Mouse (Mus musculus) embryonic facial prominence, embryonic 15.5 days (tissue): ENCODE measurements around the gene Tmem121. TPM values are rescaled to one million over a fixed set of nuclear protein-coding genes. Genes with fewer than 3 reads are reported as not detected.
A peak's percentile ranks its signal among the peaks of the same experiment; 100 is the strongest.
"Not testable (repeated sequence)": the region's sequence is repeated elsewhere in the genome, so short reads cannot be mapped to it uniquely, and the experiment has no call there.

ENCODE experiments used
- ATAC-seq: fragments of 200-750 bp; cut with Nextera tagmentation; 2 replicates; pipeline ENCODE4 v1.8.0; 2017; ENCODE audit warnings: low read depth, moderate TSS enrichment; ENCODE audit not compliant: insufficient number of reproducible peaks, low FRiP score, low TSS enrichment
- H3K27ac ChIP-seq: fragments of 300-500 bp; sonication (generic); replicated peaks from 2 replicates; pipeline ENCODE4 v1.5.1; 2015; ENCODE audit warnings: mild to moderate bottlenecking, inconsistent platforms
- H3K27me3 ChIP-seq: fragments of 300-500 bp; sonication (generic); 2 replicates; pipeline ENCODE4 v1.6.1; 2015; ENCODE audit warnings: inconsistent platforms
- H3K36me3 ChIP-seq: fragments of 300-500 bp; sonication (generic); 2 replicates; pipeline ENCODE4 v1.6.1; 2015; ENCODE audit warnings: mild to moderate bottlenecking, inconsistent platforms
- H3K4me1 ChIP-seq: fragments of 300-500 bp; sonication (generic); 2 replicates; pipeline ENCODE4 v1.6.1; 2015; ENCODE audit warnings: inconsistent platforms
- H3K4me2 ChIP-seq: fragments of 300-500 bp; sonication (generic); replicated peaks from 2 replicates; pipeline ENCODE4 v1.6.1; 2015; ENCODE audit warnings: mild to moderate bottlenecking, inconsistent platforms
- H3K4me3 ChIP-seq: fragments of 300-500 bp; sonication (generic); replicated peaks from 2 replicates; pipeline ENCODE4 v1.5.1; 2015; ENCODE audit warnings: mild to moderate bottlenecking, inconsistent platforms
- H3K9ac ChIP-seq: fragments of 300-500 bp; sonication (generic); 2 replicates; pipeline ENCODE4 v1.6.1; 2015; ENCODE audit warnings: inconsistent platforms
- H3K9me3 ChIP-seq: fragments of 300-500 bp; sonication (generic); replicated peaks from 2 replicates; pipeline ENCODE4 v1.6.1; 2016; ENCODE audit warnings: inconsistent platforms
- WGBS: fragments of 180-500 bp; shearing (Covaris S2); methylation state at CpG from one replicate; pipeline ENCODE4 v1.1.7; 2015; 5-methylcytosine and 5-hydroxymethylcytosine counted together
- polyA plus RNA-seq: library from polyadenylated mRNA; unstranded; fragments of >200 nt; fragmentation: Nextera tagmentation; extraction: Ambion mirVana; gene quantifications from 2 replicates; pipeline ENCODE4 v1.2.1, GENCODE M21; 2015

Gene Tmem121
- polyA plus RNA-seq, 1 experiment from 2014 or later, result 17.0 TPM

GRCm38 (mm10) chr12:113188349-113189055, 2.8 kb downstream of the Tmem121 start:
- Histone ChIP-seq H3K36me3 (0 out of 2 replicates have a peak, but pooled peaks cover 10% of the 10 kb centered on the region), H3K9me3 (no peaks in the 10 kb centered on the region), H3K4me1 (peaks cover 27% of the 10 kb centered on the region), H3K27me3 (peaks cover 30% of the 10 kb centered on the region), H3K27ac (no peak overlapping the region), H3K4me3 (no peak overlapping the region), H3K9ac (no peak overlapping the region), H3K4me2 (peak overlapping the region; percentile 70; the same call in 1 of the 2 replicates)
- WGBS, result 88% methylated on average over 51 of the region's 51 CpGs
- no peak for ATAC-seq

GRCm38 (mm10) chr12:113193423-113193822, 7.7 kb downstream of the Tmem121 start:
- Histone ChIP-seq H3K27ac (no peak overlapping the region), H3K27me3 (no peaks in the 10 kb centered on the region), H3K36me3 (0 out of 2 replicates have a peak, but pooled peaks cover 10% of the 10 kb centered on the region), H3K4me1 (peaks cover 5% of the 10 kb centered on the region; the same call in 1 of the 2 replicates), H3K4me3 (no peak overlapping the region), H3K9ac (no peak overlapping the region), H3K4me2 (no peak overlapping the region), H3K9me3 (no peaks in the 10 kb centered on the region)
- WGBS, result 64% methylated on average over 2 of the region's 2 CpGs
- 0 out of 2 replicates have a peak, but pooled peaks have one; percentile 25 for ATAC-seq

DNA sequence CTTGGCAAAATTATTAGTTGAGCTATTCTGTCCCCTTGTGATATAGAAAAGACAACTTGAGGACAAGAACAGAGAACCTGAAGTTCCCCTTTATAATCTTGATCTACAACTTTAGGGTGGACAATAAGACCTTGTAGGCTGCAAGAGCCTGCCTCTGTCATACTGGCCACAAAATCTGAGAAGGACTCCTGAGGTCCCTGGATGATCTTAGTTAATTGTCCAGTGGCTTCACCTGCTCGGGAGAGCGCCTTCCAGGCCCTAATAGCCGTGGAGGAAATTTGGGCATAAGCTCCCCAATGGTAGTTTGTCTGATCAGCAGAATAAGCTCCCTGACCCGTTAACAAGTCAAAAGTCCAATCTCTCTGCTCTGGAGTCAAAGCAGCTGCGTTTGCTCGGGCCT, 13.4 kb downstream of the Tmem121 start:
- ATAC-seq, result not testable (repeated sequence)
- 74% methylated on average over 3 of the region's 6 CpGs for WGBS

DNA sequence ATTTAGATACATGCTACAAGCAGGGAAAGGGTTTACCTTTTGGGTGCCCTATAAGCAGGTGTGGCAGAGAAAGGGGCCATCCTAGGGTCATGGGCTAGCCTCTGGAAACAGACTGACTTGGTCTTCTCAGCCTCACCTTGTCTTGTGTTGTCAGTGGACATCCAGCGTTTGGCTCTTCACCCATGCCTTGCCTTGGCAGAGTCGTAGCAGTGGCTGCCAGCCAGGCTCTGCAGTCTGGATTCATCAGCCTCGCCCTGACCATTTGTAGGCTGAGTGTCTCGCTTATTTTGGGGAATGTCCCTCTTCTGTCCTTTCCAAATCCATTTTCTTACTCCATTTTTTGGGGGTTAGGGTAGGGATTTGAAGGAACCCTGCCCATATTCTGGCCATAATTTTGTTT, 15.6 kb downstream of the Tmem121 start:
- Histone ChIP-seq H3K4me2 (no peak overlapping the region), H3K4me3 (no peak overlapping the region), H3K36me3 (no peaks in the 10 kb centered on the region), H3K9ac (no peak overlapping the region), H3K27me3 (no peaks in the 10 kb centered on the region), H3K9me3 (peaks cover 4% of the 10 kb centered on the region; the same call in 1 of the 2 replicates), H3K4me1 (no peaks in the 10 kb centered on the region), H3K27ac (no peak overlapping the region)
- WGBS, result 87% methylated on average over 4 of the region's 4 CpGs
- ATAC-seq, result no peak

More for the DNA sequence above, 13.4 kb downstream of the Tmem121 start:
- H3K4me2 ChIP-seq, H3K9me3 ChIP-seq, H3K4me1 ChIP-seq, H3K27ac ChIP-seq, H3K9ac ChIP-seq, H3K4me3 ChIP-seq, H3K27me3 ChIP-seq, H3K36me3 ChIP-seq: not testable (repeated sequence)

DNA sequence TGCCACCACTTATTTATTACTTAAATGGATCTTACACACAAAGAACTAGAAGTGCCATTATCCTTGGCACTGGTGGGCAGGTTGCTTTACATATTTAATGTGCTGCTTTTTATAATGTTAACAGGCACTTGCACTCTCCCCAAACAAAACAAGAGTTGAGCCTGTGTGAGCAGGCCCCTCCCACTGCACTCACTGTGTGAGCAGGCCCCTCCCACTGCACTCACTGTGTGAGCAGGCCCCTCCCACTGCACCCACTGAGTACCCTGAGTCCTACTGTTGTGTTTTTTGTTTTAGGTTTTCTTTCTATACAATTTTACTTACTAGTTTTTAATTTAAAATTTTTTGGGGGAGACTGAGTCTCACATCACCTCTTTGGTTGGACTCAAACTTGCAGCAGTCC, 16.3 kb downstream of the Tmem121 start:
- Histone ChIP-seq H3K9ac (no peak overlapping the region), H3K27me3 (no peaks in the 10 kb centered on the region), H3K27ac (no peak overlapping the region), H3K9me3 (peaks cover 4% of the 10 kb centered on the region; the same call in 1 of the 2 replicates), H3K36me3 (no peaks in the 10 kb centered on the region), H3K4me3 (no peak overlapping the region), H3K4me2 (no peak overlapping the region), H3K4me1 (no peaks in the 10 kb centered on the region)
- ATAC-seq, result no peak

DNA sequence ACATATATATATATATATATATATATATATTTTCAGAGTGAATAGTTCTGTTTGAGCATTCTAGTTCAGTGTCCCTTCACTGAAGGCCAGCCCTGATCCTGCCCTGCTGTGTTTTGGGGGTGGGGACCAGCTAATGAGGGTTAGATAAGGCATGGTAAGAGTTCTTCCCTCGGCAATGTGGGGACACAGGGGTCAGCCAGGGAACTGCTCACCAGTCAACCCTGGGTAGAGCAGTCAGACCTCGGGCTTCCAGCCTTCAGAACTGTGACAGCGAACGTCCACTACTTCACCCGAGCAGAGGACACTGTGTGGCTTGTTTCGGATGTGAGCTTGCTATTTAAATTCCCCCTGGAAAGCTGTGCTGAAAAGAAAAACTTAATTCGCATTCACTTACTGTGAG, 17.8 kb downstream of the Tmem121 start:
- Histone ChIP-seq H3K27ac (no peak overlapping the region), H3K9me3 (peaks cover 4% of the 10 kb centered on the region; the same call in 1 of the 2 replicates), H3K4me2 (no peak overlapping the region), H3K27me3 (no peaks in the 10 kb centered on the region), H3K9ac (no peak overlapping the region), H3K36me3 (no peaks in the 10 kb centered on the region), H3K4me3 (no peak overlapping the region), H3K4me1 (no peaks in the 10 kb centered on the region)
- ATAC-seq, result no peak
- 72% methylated on average over 7 of the region's 7 CpGs for WGBS

- H3K27ac ChIP-seq, result no peak overlapping the region
- no peak overlapping the region for H3K4me2 ChIP-seq
- peaks cover 4% of the 10 kb centered on the region; the same call in 1 of the 2 replicates for H3K9me3 ChIP-seq
- H3K36me3 ChIP-seq, result no peaks in the 10 kb centered on the region
- no peak for ATAC-seq
- WGBS, result 84% methylated on average over 7 of the region's 7 CpGs
- no peaks in the 10 kb centered on the region for H3K27me3 ChIP-seq
- no peak overlapping the region for H3K9ac ChIP-seq
- no peak overlapping the region for H3K4me3 ChIP-seq
- no peaks in the 10 kb centered on the region for H3K4me1 ChIP-seq
These were observed 19.7 kb downstream of the Tmem121 start for GRCm38 (mm10) chr12:113205251-113205942.

DNA sequence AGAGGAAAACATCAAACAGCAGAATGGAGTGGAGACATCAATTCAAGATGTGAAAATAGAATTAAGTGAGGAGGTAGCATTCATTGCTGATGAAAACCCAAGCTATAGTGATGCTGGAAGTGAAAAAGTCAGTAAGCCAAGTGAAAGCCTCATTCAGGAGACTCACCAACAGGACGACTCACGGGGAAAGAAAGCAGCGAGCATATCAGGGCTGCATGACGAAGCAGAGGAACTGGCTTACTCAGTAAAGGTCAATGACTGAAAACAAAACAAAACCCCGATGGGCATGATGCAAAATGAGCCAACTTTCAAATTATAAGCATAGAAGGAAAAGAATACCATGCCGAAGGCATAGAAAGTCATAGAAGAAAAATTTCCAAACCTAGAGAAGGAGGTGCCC, 22.0 kb downstream of the Tmem121 start:
- Histone ChIP-seq H3K27me3 (no peaks in the 10 kb centered on the region), H3K4me3 (no peak overlapping the region), H3K9ac (no peak overlapping the region), H3K4me1 (no peaks in the 10 kb centered on the region), H3K36me3 (no peaks in the 10 kb centered on the region), H3K9me3 (no peaks in the 10 kb centered on the region), H3K4me2 (no peak overlapping the region), H3K27ac (no peak overlapping the region)
- 82% methylated on average over 6 of the region's 6 CpGs for WGBS
- no peak for ATAC-seq

DNA sequence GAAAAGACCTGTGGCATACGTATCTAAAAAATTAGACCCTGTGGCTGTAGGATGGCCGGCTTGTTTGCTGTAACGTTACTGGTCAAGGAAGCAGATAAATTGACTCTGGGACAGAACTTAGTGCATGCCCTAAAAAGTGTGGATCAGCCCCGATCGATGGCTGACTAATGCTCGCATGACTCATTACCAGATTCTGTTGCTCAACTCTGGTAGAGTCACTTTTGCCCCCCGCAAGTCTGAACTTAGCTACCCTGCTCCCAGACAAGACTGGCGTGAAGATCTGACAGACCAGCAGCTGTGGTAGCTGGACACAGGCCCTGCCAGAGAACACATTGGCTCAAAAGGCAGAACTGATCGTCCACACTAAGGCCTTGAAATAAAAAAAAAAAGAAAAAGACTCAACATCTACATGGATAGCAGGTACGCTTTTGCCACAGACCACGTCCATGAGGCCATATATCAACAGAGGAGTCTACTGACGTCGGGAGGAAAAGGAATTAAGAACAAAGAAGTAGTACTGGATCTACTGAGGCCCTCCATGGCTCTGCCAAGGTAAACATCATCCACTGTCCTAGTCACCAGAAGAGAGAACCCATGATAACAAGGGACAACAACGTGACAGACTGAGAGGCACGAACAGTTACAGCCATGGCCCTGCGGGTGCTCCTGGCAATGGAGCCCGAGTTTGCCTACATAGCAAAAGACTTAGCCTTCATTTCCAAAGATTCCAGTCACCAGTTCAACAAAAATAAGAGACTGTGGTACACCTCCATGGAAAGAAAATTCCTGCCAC, 25.1 kb downstream of the Tmem121 start:
- H3K27me3 ChIP-seq, result no peaks in the 10 kb centered on the region
- WGBS, result 87% methylated on average over 17 of the region's 17 CpGs
- no peak overlapping the region for H3K9ac ChIP-seq
- ATAC-seq, result no peak
- H3K36me3 ChIP-seq, result no peaks in the 10 kb centered on the region
- H3K4me1 ChIP-seq, result no peaks in the 10 kb centered on the region
- no peak overlapping the region for H3K27ac ChIP-seq
- H3K4me2 ChIP-seq, result no peak overlapping the region
- H3K4me3 ChIP-seq, result no peak overlapping the region
- H3K9me3 ChIP-seq, result no peaks in the 10 kb centered on the region

- Histone ChIP-seq H3K36me3 (no peaks in the 10 kb centered on the region), H3K9me3 (no peaks in the 10 kb centered on the region), H3K4me1 (no peaks in the 10 kb centered on the region), H3K4me2 (no peak overlapping the region), H3K4me3 (no peak overlapping the region), H3K27ac (no peak overlapping the region), H3K27me3 (no peaks in the 10 kb centered on the region), H3K9ac (no peak overlapping the region)
- 79% methylated on average over 5 of the region's 5 CpGs for WGBS
- ATAC-seq, result no peak
These were observed 26.0 kb downstream of the Tmem121 start for GRCm38 (mm10) chr12:113211772-113212171.

GRCm38 (mm10) chr12:113212326-113212924, 26.7 kb downstream of the Tmem121 start:
- no peaks in the 10 kb centered on the region for H3K9me3 ChIP-seq
- no peak overlapping the region for H3K27ac ChIP-seq
- ATAC-seq, result no peak
- 85% methylated on average over 10 of the region's 10 CpGs for WGBS
- no peak overlapping the region for H3K4me3 ChIP-seq
- H3K4me1 ChIP-seq, result no peaks in the 10 kb centered on the region
- no peaks in the 10 kb centered on the region for H3K36me3 ChIP-seq
- H3K4me2 ChIP-seq, result no peak overlapping the region
- no peaks in the 10 kb centered on the region for H3K27me3 ChIP-seq
- no peak overlapping the region for H3K9ac ChIP-seq
